Mouse (Mus musculus) intestine, embryonic 14.5 days (tissue): ENCODE data around the gene Mast2. TPM values are rescaled to one million over a fixed set of nuclear protein-coding genes. Genes with fewer than 3 reads are reported as not detected.

ENCODE experiments used
- ATAC-seq: fragments of 200-750 bp; cut with Nextera tagmentation; replicated peaks from 2 replicates; pipeline ENCODE4 v1.8.0; 2017; ENCODE audit warnings: low read depth, moderate number of reproducible peaks, moderate TSS enrichment, moderate library complexity; ENCODE audit not compliant: low FRiP score, low TSS enrichment
- DNase-seq: peaks from one replicate; pipeline ENCODE4 v3.0.0-alpha.2; 2018; ENCODE audit warnings: low spot score
- H3K27ac ChIP-seq: fragments of 300-500 bp; sonication (generic); 2 replicates; pipeline ENCODE4 v1.5.1; 2014; ENCODE audit warnings: low read depth, mild to moderate bottlenecking, control low read depth
- H3K27me3 ChIP-seq: fragments of 300-500 bp; sonication (generic); replicated peaks from 2 replicates; pipeline ENCODE4 v1.6.1; 2014; ENCODE audit warnings: low read length, control low read depth; ENCODE audit not compliant: control insufficient read depth, insufficient read depth
- H3K36me3 ChIP-seq: fragments of 300-500 bp; sonication (generic); 2 replicates; pipeline ENCODE4 v1.6.1; 2014; ENCODE audit warnings: low read length, control low read depth; ENCODE audit not compliant: control insufficient read depth, insufficient read depth
- H3K4me1 ChIP-seq: fragments of 300-500 bp; sonication (generic); replicated peaks from 2 replicates; pipeline ENCODE4 v1.6.1; 2014; ENCODE audit warnings: low read length, control low read depth, mixed read lengths; ENCODE audit not compliant: control insufficient read depth, insufficient read depth
- H3K4me2 ChIP-seq: fragments of 300-500 bp; sonication (generic); 2 replicates; pipeline ENCODE4 v1.6.1; 2014; ENCODE audit warnings: low read length
- H3K4me3 ChIP-seq: fragments of 300-500 bp; sonication (generic); 2 replicates; pipeline ENCODE4 v1.5.1; 2014; ENCODE audit warnings: low read depth, low read length, control low read depth, mixed read lengths
- H3K9ac ChIP-seq: fragments of 300-500 bp; sonication (generic); 2 replicates; pipeline ENCODE4 v1.6.1; 2014; ENCODE audit warnings: mild to moderate bottlenecking, low read length
- H3K9me3 ChIP-seq: fragments of 300-500 bp; sonication (generic); 2 replicates; pipeline ENCODE4 v1.6.1; 2016; ENCODE audit warnings: low read length, control low read depth; ENCODE audit not compliant: control insufficient read depth
- WGBS: fragments of 180-500 bp; shearing (Covaris S2); extraction: QIAGEN DNeasy Blood & Tissue Kit; methylation state at CpG from one replicate; pipeline ENCODE4 v1.1.7; 2014; 5-methylcytosine and 5-hydroxymethylcytosine counted together
- polyA plus RNA-seq: library from polyadenylated mRNA; unstranded; fragments of >200 nt; fragmentation: Nextera tagmentation; extraction: Ambion mirVana; gene quantifications from 2 replicates; pipeline ENCODE4 v1.2.1, GENCODE M21; 2014

Mast2 gene
- polyA plus RNA-seq, 1 experiment from 2014 or later: 22.8 TPM

GRCm38 (mm10) chr4:116402708-116403107 lies 61.3 kb downstream of the Mast2 start:
- H3K4me2 ChIP-seq: no peak overlapping the region
- no peaks in the 10 kb centered on the region for H3K36me3 ChIP-seq

GRCm38 (mm10) chr4:116398051-116398450 lies 65.9 kb downstream of the Mast2 start:
- 36% methylated on average over 1 of the region's 1 CpGs for WGBS

More at GRCm38 (mm10) chr4:116402708-116403107, 61.3 kb downstream of the Mast2 start:
- Histone ChIP-seq H3K9me3 (no peaks in the 10 kb centered on the region), H3K27me3 (no peaks in the 10 kb centered on the region), H3K9ac (no peak overlapping the region), H3K27ac (no peak overlapping the region), H3K4me3 (no peak overlapping the region), H3K4me1 (no peaks in the 10 kb centered on the region)
- whole genome bisulfite sequencing: 88% methylated on average over 1 of the region's 1 CpGs
- peak; percentile 23 for DNase-seq
- ATAC-seq: no peak

GRCm38 (mm10) chr4:116377973-116378667 lies 85.9 kb downstream of the Mast2 start:
- Histone ChIP-seq H3K4me3 (no peak overlapping the region), H3K27me3 (no peaks in the 10 kb centered on the region), H3K27ac (no peak overlapping the region), H3K36me3 (no peaks in the 10 kb centered on the region), H3K4me1 (no peaks in the 10 kb centered on the region), H3K9me3 (no peaks in the 10 kb centered on the region), H3K9ac (no peak overlapping the region), H3K4me2 (no peak overlapping the region)
- DNase-seq (no peak), ATAC-seq (no peak)
- 67% methylated on average over 2 of the region's 2 CpGs for WGBS

More at GRCm38 (mm10) chr4:116398051-116398450, 65.9 kb downstream of the Mast2 start:
- H3K9me3 ChIP-seq: no peaks in the 10 kb centered on the region
- DNase-seq: no peak
- H3K36me3 ChIP-seq: no peaks in the 10 kb centered on the region
- no peak for ATAC-seq
- no peak overlapping the region for H3K9ac ChIP-seq
- H3K4me3 ChIP-seq: no peak overlapping the region
- H3K27ac ChIP-seq: no peak overlapping the region
- H3K27me3 ChIP-seq: no peaks in the 10 kb centered on the region
- H3K4me1 ChIP-seq: no peaks in the 10 kb centered on the region
- H3K4me2 ChIP-seq: no peak overlapping the region

- no peak overlapping the region for H3K9ac ChIP-seq
- no peaks in the 10 kb centered on the region for H3K9me3 ChIP-seq
- 48% methylated on average over 1 of the region's 1 CpGs for WGBS
- no peak for DNase-seq
- H3K36me3 ChIP-seq: no peaks in the 10 kb centered on the region
- H3K4me1 ChIP-seq: no peaks in the 10 kb centered on the region
- no peak overlapping the region for H3K4me3 ChIP-seq
- no peak overlapping the region for H3K4me2 ChIP-seq
- H3K27me3 ChIP-seq: no peaks in the 10 kb centered on the region
- no peak overlapping the region for H3K27ac ChIP-seq
- no peak for ATAC-seq
These were observed 92.3 kb downstream of the Mast2 start for GRCm38 (mm10) chr4:116371676-116372075.

GRCm38 (mm10) chr4:116358099-116358498 lies 105.9 kb downstream of the Mast2 start:
- no peaks in the 10 kb centered on the region for H3K4me1 ChIP-seq
- no peak overlapping the region for H3K9ac ChIP-seq
- DNase-seq (no peak), ATAC-seq (no peak)
- 100% methylated on average over 1 of the region's 1 CpGs for WGBS
- no peak overlapping the region for H3K4me3 ChIP-seq
- no peaks in the 10 kb centered on the region for H3K9me3 ChIP-seq
- H3K27ac ChIP-seq: no peak overlapping the region
- H3K36me3 ChIP-seq: no peaks in the 10 kb centered on the region
- H3K27me3 ChIP-seq: no peaks in the 10 kb centered on the region
- H3K4me2 ChIP-seq: no peak overlapping the region

GRCm38 (mm10) chr4:116352919-116353318 lies 111.1 kb downstream of the Mast2 start:
- Histone ChIP-seq H3K4me3 (no peak overlapping the region), H3K9ac (no peak overlapping the region), H3K36me3 (peaks cover 8% of the 10 kb centered on the region; the same call in 1 of the 2 replicates), H3K27me3 (no peaks in the 10 kb centered on the region), H3K27ac (no peak overlapping the region), H3K9me3 (no peaks in the 10 kb centered on the region), H3K4me1 (0 out of 2 replicates have a peak, but pooled peaks cover 2% of the 10 kb centered on the region), H3K4me2 (no peak overlapping the region)
- 94% methylated on average over 3 of the region's 3 CpGs for WGBS
- ATAC-seq (no peak), DNase-seq (no peak)

- H3K27me3 ChIP-seq: no peaks in the 10 kb centered on the region
- H3K4me3 ChIP-seq: no peak overlapping the region
- DNase-seq (no peak), ATAC-seq (no peak)
- H3K36me3 ChIP-seq: peaks cover 8% of the 10 kb centered on the region; the same call in 1 of the 2 replicates
- H3K4me1 ChIP-seq: 0 out of 2 replicates have a peak, but pooled peaks cover 2% of the 10 kb centered on the region
- H3K4me2 ChIP-seq: no peak overlapping the region
- 78% methylated on average over 3 of the region's 3 CpGs for WGBS
- H3K9ac ChIP-seq: no peak overlapping the region
- H3K27ac ChIP-seq: no peak overlapping the region
- no peaks in the 10 kb centered on the region for H3K9me3 ChIP-seq
These were observed 111.5 kb downstream of the Mast2 start for GRCm38 (mm10) chr4:116352496-116352895.

GRCm38 (mm10) chr4:116342119-116342518 lies 121.9 kb downstream of the Mast2 start:
- Histone ChIP-seq H3K9ac (no peak overlapping the region), H3K4me2 (no peak overlapping the region), H3K27ac (no peak overlapping the region), H3K36me3 (no peaks in the 10 kb centered on the region), H3K4me3 (no peak overlapping the region), H3K4me1 (no peaks in the 10 kb centered on the region), H3K9me3 (no peaks in the 10 kb centered on the region), H3K27me3 (no peaks in the 10 kb centered on the region)
- DNase-seq: no peak
- no peak for ATAC-seq

GRCm38 (mm10) chr4:116336294-116336693 lies 127.7 kb downstream of the Mast2 start:
- WGBS: 83% methylated on average over 1 of the region's 1 CpGs
- Histone ChIP-seq H3K27me3 (no peaks in the 10 kb centered on the region), H3K27ac (no peak overlapping the region), H3K9ac (no peak overlapping the region), H3K4me3 (no peak overlapping the region), H3K4me2 (no peak overlapping the region), H3K9me3 (no peaks in the 10 kb centered on the region), H3K36me3 (no peaks in the 10 kb centered on the region), H3K4me1 (no peaks in the 10 kb centered on the region)
- DNase-seq (no peak), ATAC-seq (no peak)
